Mouse (Mus musculus) brain, embryonic 14.5 days (tissue): ENCODE measurements around the gene Lrrc7.

Experiments used
- CTCF ChIP-seq: fragments of 200-500 bp; IDR thresholded peaks from 2 replicates; pipeline ENCODE4 v1.5.1; 2012; ENCODE audit warnings: inconsistent platforms, mild to moderate bottlenecking, moderate library complexity, borderline replicate concordance; ENCODE audit not compliant: insufficient read depth, insufficient read length; ENCODE audit errors: extremely low read depth
- POLR2A ChIP-seq: fragments of 200-500 bp; IDR thresholded peaks from 2 replicates; pipeline ENCODE4 v1.6.1; 2012; ENCODE audit warnings: mild to moderate bottlenecking, inconsistent platforms, borderline replicate concordance; ENCODE audit not compliant: poor library complexity, insufficient read depth, insufficient read length, severe bottlenecking; ENCODE audit errors: extremely low read depth

GRCm38 (mm10) chr3:158532859-158533258 lies 29.2 kb downstream of the Lrrc7 start:
- TF ChIP-seq POLR2A (no peak), CTCF (no peak)
